Mouse (Mus musculus) ES-E14 (cell line): ENCODE data around the gene Rapgef3. TPM values are rescaled to one million over a fixed set of nuclear protein-coding genes. Genes with fewer than 3 reads are reported as not detected.
A peak's percentile ranks its signal among the peaks of the same experiment; 100 is the strongest.

Source experiments
- DNase-seq: peaks from one replicate; pipeline ENCODE4 v3.0.0-alpha.2; 2013; ENCODE audit warnings: low read depth, low spot score
- H3K27ac ChIP-seq: 2 replicates; pipeline ENCODE4 v1.5.1; 2012; ENCODE audit warnings: low read depth, mild to moderate bottlenecking, low read length, moderate library complexity, mixed read lengths; ENCODE audit not compliant: poor library complexity, insufficient read depth, severe bottlenecking
- H3K36me3 ChIP-seq: 2 replicates; pipeline ENCODE4 v1.6.1; 2012; ENCODE audit warnings: mild to moderate bottlenecking, low read length, moderate library complexity, mixed read lengths; ENCODE audit not compliant: control insufficient read depth, poor library complexity, insufficient read depth, severe bottlenecking
- H3K4me1 ChIP-seq, 2 experiments: fragments of 150-350 bp in 1 of 2; sonication (generic) in 1 of 2; 2 replicates each; pipeline ENCODE4 v1.6.1; 2012; ENCODE audit warnings: low read length in 2 of 2, mild to moderate bottlenecking in 1 of 2, mixed read lengths in 1 of 2; ENCODE audit not compliant: control insufficient read depth in 2 of 2, insufficient read depth in 2 of 2, poor library complexity in 1 of 2
- H3K4me3 ChIP-seq, 2 experiments: fragments of 150-350 bp in 1 of 2; sonication (generic) in 1 of 2; 2 replicates each; pipeline ENCODE4 v1.5.1; 2012; ENCODE audit warnings: low read length in 2 of 2, low read depth in 1 of 2, mild to moderate bottlenecking in 1 of 2, mixed read lengths in 1 of 2; ENCODE audit not compliant: insufficient read depth in 1 of 2, poor library complexity in 1 of 2, severe bottlenecking in 1 of 2
- H3K9ac ChIP-seq: 2 replicates; pipeline ENCODE4 v1.6.1; 2012; ENCODE audit warnings: low read depth, mild to moderate bottlenecking, low read length, mixed read lengths; ENCODE audit not compliant: poor library complexity, insufficient read depth, severe bottlenecking
- H3K9me3 ChIP-seq: fragments of 150-350 bp; sonication (generic); 2 replicates; pipeline ENCODE4 v1.6.1; 2012; ENCODE audit warnings: low read depth, mild to moderate bottlenecking, low read length; ENCODE audit not compliant: control insufficient read depth, insufficient read depth
- CHD2 ChIP-seq: IDR thresholded peaks from 2 replicates; pipeline ENCODE4 v1.6.1; 2014; ENCODE audit warnings: mild to moderate bottlenecking, low read depth, low read length, inconsistent platforms
- HCFC1 ChIP-seq: IDR thresholded peaks from 2 replicates; pipeline ENCODE4 v1.6.1; 2012; ENCODE audit warnings: low read length, inconsistent platforms, borderline replicate concordance; ENCODE audit not compliant: insufficient read depth
- MAFK ChIP-seq: IDR thresholded peaks from 2 replicates; pipeline ENCODE4 v1.6.1; 2014; ENCODE audit warnings: mild to moderate bottlenecking, low read depth, low read length, inconsistent platforms; ENCODE audit not compliant: insufficient read depth
- ZC3H11A ChIP-seq: IDR thresholded peaks from 2 replicates; pipeline ENCODE4 v1.6.1; 2012; ENCODE audit warnings: low read depth, mild to moderate bottlenecking, inconsistent platforms, low read length, borderline replicate concordance
- ZNF384 ChIP-seq: IDR thresholded peaks from 2 replicates; pipeline ENCODE4 v1.6.1; 2012; ENCODE audit warnings: low read depth, low read length, inconsistent platforms
- in situ Hi-C, 2 experiments: fragments of 600-800 bp; cut with MboI; formaldehyde crosslinking; loops; one replicate each; pipeline ENCODE4 v1.15.1; 2025; ENCODE audit warnings: low sequenced_read_pairs in 2 of 2, inconsistent platforms in 1 of 2; ENCODE audit not compliant: unreplicated experiment in 2 of 2
- total RNA-seq: library from RNA; depleted of rRNA; stranded (reverse); fragments of 300-350 nt; gene quantifications from 2 replicates; pipeline ENCODE4 v1.2.3, GENCODE M21; 2012

Rapgef3 gene
- total RNA-seq, 1 experiment = 12.7 TPM

DNA sequence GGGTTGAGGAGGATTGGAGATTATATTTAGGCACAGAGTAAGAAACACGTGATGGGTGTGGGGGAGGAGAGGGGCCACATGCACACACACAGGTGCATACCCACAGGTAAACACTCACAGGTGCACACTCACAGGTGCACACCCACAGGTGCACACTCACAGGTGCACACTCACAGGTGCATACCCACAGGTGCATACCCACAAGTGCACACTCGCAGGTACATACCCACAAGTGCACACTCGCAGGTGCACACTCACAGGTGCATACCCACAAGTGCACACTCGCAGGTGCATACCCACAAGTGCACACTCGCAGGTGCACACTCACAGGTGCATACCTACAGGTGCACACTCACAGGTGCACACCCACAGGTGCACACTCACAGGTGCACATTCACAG is 42.6 kb upstream of the Rapgef3 start:
- no peaks in the 10 kb centered on the region for H3K36me3 ChIP-seq
- H3K4me3 ChIP-seq = no peak overlapping the region
- in situ Hi-C loops = no loop called here
- no peak for TF ChIP-seq HCFC1
- TF ChIP-seq ZC3H11A = no peak
- no peak for TF ChIP-seq ZNF384
- no peak for TF ChIP-seq MAFK
- no peak for TF ChIP-seq CHD2
- no peak overlapping the region for H3K27ac ChIP-seq
- DNase-seq = no peak
- no peak overlapping the region for H3K9ac ChIP-seq
- H3K9me3 ChIP-seq = no peaks in the 10 kb centered on the region
- H3K4me1 ChIP-seq = peaks cover 7 to 11% of the 10 kb centered on the region in 2 experiments; a peak in 1 of 4 replicates

DNA sequence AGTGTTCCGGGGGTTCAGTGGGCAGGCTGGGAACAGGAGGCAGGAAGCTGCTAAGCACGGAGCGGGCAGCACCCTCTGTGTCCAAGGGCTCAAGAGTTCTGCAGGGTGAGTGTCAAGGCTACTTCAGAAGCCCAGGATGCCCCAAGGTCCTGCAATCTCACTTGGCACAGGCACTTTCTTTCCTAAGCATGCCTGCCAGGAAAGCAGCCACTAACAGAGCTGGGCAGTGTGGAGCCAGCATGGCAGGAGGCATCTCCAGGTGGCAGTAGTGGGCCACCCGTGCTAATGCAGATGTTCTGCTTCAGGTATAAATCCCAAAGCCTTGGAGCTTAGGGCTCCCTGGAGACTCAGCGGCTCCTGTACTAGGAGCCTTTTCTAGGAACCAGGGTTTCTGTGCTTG is 42.2 kb upstream of the Rapgef3 start:
- Histone ChIP-seq H3K4me3 (no peak overlapping the region), H3K9me3 (no peaks in the 10 kb centered on the region), H3K36me3 (no peaks in the 10 kb centered on the region), H3K4me1 (peaks cover 7 to 11% of the 10 kb centered on the region in 2 experiments; a peak in 1 of 4 replicates), H3K27ac (no peak overlapping the region), H3K9ac (no peak overlapping the region)
- in situ Hi-C loops = no loop called here
- TF ChIP-seq MAFK = no peak
- no peak for TF ChIP-seq CHD2
- no peak for TF ChIP-seq HCFC1
- no peak for TF ChIP-seq ZNF384
- TF ChIP-seq ZC3H11A = no peak
- no peak for DNase-seq

DNA sequence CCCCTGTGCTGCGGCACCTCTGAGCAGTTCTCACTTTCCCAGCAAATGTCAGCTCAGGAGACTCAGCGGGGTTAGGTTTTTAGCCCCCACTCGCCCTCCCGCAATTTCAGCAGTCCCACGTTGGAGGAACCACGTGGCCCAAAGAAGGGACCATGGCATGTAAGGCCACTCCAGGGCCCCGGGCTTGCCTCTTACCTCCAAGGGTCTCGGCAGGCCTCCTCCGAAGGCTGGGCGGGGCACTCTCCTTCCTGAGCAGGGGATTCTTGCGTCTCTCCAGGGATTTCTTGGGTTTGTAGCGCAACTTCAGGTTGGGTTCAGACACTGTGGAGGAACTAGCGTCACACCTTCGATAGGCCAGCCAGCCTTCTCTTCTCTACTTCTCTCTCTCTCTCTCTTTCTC is 41.4 kb upstream of the Rapgef3 start:
- H3K4me3 ChIP-seq = no peak overlapping the region
- no peak for DNase-seq
- in situ Hi-C loops = no loop called here
- no peak for TF ChIP-seq HCFC1
- TF ChIP-seq MAFK = no peak
- no peak for TF ChIP-seq ZNF384
- no peak for TF ChIP-seq CHD2
- no peak for TF ChIP-seq ZC3H11A
- no peaks in the 10 kb centered on the region for H3K9me3 ChIP-seq
- no peaks in the 10 kb centered on the region for H3K36me3 ChIP-seq
- H3K4me1 ChIP-seq = peaks cover 7 to 11% of the 10 kb centered on the region in 2 experiments; a peak in 1 of 4 replicates
- H3K9ac ChIP-seq = no peak overlapping the region
- H3K27ac ChIP-seq = no peak overlapping the region

DNA sequence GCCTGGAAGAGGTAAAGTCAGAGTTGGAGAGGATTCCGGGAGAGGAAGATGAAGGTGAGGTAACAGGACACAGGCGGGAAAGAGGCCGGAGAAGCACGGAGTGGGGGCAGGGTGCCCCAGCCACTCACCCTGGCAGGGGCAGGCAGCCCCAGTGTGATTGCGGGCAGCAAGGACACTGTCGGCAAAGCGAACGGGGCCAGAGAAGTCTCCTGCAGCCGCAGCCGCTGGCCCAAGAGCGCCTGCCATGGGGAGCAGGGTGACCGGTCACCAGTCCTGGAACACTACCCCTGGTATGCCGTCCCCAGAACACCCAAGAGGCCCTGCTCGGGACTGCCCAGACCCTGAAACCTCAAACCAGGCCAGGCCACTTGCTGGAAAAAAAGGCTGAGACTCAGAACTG is 40.8 kb upstream of the Rapgef3 start:
- Histone ChIP-seq H3K36me3 (no peaks in the 10 kb centered on the region), H3K4me1 (peaks cover 7 to 9% of the 10 kb centered on the region in 2 experiments; a peak in 1 of 4 replicates), H3K9me3 (no peaks in the 10 kb centered on the region), H3K4me3 (peak overlapping the region; percentile 9 to 40; a peak in 2 of 4 replicates), H3K27ac (no peak overlapping the region), H3K9ac (no peak overlapping the region)
- no peak for DNase-seq
- in situ Hi-C loops = no loop called here
- no peak for TF ChIP-seq ZNF384
- no peak for TF ChIP-seq CHD2

DNA sequence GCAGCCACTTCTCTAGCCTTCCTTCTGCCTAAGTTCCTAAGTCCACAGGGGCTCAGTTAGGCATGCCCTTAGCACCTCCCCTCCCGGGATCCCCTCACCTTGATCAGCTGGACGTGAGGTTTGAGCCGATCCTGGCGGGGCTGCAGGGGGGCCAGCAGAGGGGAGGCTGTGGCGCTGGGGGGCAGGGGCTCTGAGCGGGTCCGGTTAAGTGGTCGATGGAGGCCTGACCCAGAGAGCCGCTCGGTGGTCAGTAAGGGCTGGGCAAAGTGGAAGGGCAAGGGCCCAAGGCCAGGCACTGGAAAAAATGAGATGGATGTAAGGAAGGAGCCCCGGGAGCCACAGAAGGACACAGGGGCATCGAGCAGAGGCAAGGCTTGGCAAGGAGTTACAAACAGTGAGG is 40.1 kb upstream of the Rapgef3 start:
- Histone ChIP-seq H3K4me1 (peaks cover 6 to 7% of the 10 kb centered on the region in 2 experiments; a peak in 1 of 4 replicates), H3K9ac (no peak overlapping the region), H3K9me3 (no peaks in the 10 kb centered on the region), H3K36me3 (no peaks in the 10 kb centered on the region), H3K27ac (no peak overlapping the region), H3K4me3 (peak overlapping the region; percentile 22 to 40; a peak in 2 of 4 replicates)
- in situ Hi-C loops = no loop called here
- no peak for DNase-seq
- TF ChIP-seq MAFK = no peak
- TF ChIP-seq HCFC1 = no peak
- TF ChIP-seq CHD2 = no peak
- no peak for TF ChIP-seq ZC3H11A
- TF ChIP-seq ZNF384 = no peak
